Mouse (Mus musculus) liver, adult 2 months (tissue): ENCODE data around the gene Cdh7.

Source experiments
- CTCF ChIP-seq: fragments of 200-500 bp; IDR thresholded peaks from 2 replicates; pipeline ENCODE4 v1.5.1; 2011; ENCODE audit warnings: low read depth, low read length, control low read depth
- POLR2A ChIP-seq: fragments of 200-500 bp; IDR thresholded peaks from 2 replicates; pipeline ENCODE4 v1.6.1; 2011; ENCODE audit warnings: low read length, control low read depth; ENCODE audit not compliant: insufficient read depth; ENCODE audit errors: extremely low read depth

DNA sequence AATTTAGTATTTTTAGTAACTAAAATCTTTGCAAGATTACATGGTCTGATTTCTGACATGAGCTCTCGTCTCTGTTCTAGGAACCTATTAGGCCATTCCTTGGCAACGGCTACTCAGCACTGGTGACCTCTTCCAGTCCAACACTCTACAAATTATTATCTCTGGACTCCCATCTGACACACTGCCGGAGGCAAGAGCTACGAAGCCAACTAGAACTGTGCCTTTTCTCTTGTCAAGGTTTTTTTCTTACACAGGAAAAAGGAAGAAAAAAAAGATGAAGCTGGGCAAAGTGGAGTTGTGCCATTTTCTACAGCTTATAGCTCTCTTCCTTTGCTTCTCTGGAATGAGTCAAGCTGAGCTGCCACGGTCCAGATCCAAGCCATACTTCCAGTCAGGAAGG lies 11.7 kb downstream of the Cdh7 start:
- TF ChIP-seq CTCF (no peak), POLR2A (no peak)
